Mouse (Mus musculus) CH12.LX (cell line): ENCODE measurements around the gene Syn3. TPM values are rescaled to one million over a fixed set of nuclear protein-coding genes. Genes with fewer than 3 reads are reported as not detected.

Experiments used
- DNase-seq: peaks from one replicate; pipeline ENCODE4 v3.0.0-alpha.2; 2013; ENCODE audit errors: extremely low read depth
- H3K27ac ChIP-seq: 2 replicates; pipeline ENCODE4 v1.5.1; 2012; ENCODE audit warnings: low read depth, mild to moderate bottlenecking, control low read depth, moderate library complexity; ENCODE audit not compliant: insufficient read depth
- H3K27me3 ChIP-seq: replicated peaks from 2 replicates; pipeline ENCODE3; 2012; ENCODE audit warnings: inconsistent platforms
- H3K36me3 ChIP-seq, 2 experiments: replicated peaks in 1 of 2; 2 replicates each; pipeline versions ENCODE3 to v1.6.1; 2012; ENCODE audit warnings: inconsistent platforms in 1 of 2, low read length in 1 of 2, mild to moderate bottlenecking in 1 of 2, mixed read lengths in 1 of 2, moderate library complexity in 1 of 2; ENCODE audit not compliant: control insufficient read depth in 1 of 2, insufficient read depth in 1 of 2
- H3K4me1 ChIP-seq, 2 experiments: 2 replicates each; pipeline ENCODE4 v1.6.1; 2012; ENCODE audit warnings: inconsistent platforms in 1 of 2, moderate library complexity in 1 of 2; ENCODE audit not compliant: insufficient read depth in 2 of 2, control insufficient read depth in 1 of 2
- H3K4me2 ChIP-seq: 2 replicates; pipeline ENCODE4 v1.6.1; 2012; ENCODE audit warnings: low read depth, mild to moderate bottlenecking, control low read depth; ENCODE audit not compliant: poor library complexity, insufficient read depth, severe bottlenecking
- H3K4me3 ChIP-seq, 3 experiments: fragments of 150-350 bp in 1 of 3; sonication (generic) in 1 of 3; replicated peaks in 1 of 3; 2 replicates each; pipeline versions ENCODE3 to v1.5.1; 2011 to 2012; ENCODE audit warnings: low read depth in 2 of 3, low read length in 2 of 3, mild to moderate bottlenecking in 2 of 3, moderate library complexity in 2 of 3, control low read depth in 1 of 3, improper control_type of control experiment in 1 of 3, inconsistent platforms in 1 of 3, mixed read lengths in 1 of 3; ENCODE audit not compliant: poor library complexity in 1 of 3
- H3K79me2 ChIP-seq: replicated peaks from 2 replicates; pipeline ENCODE4 v1.6.1; 2012; ENCODE audit warnings: mild to moderate bottlenecking, moderate library complexity; ENCODE audit not compliant: control insufficient read depth, poor library complexity, insufficient read depth, severe bottlenecking; ENCODE audit errors: extremely low read depth
- H3K9ac ChIP-seq: 2 replicates; pipeline ENCODE4 v1.6.1; 2012; ENCODE audit warnings: low read depth, mild to moderate bottlenecking, control low read depth, moderate library complexity; ENCODE audit not compliant: insufficient read depth
- H3K9me3 ChIP-seq: replicated peaks from 2 replicates; pipeline ENCODE3; 2012; ENCODE audit warnings: low read length, inconsistent platforms, mixed read lengths
- BHLHE40 ChIP-seq: IDR thresholded peaks from 2 replicates; pipeline ENCODE4 v1.6.1; 2011; ENCODE audit warnings: mild to moderate bottlenecking, low read depth, low read length, improper control_type of control experiment
- CHD1 ChIP-seq: IDR thresholded peaks from 2 replicates; pipeline ENCODE4 v1.6.1; 2012; ENCODE audit warnings: low read depth, low read length, improper control_type of control experiment, inconsistent platforms
- CHD2 ChIP-seq: IDR thresholded peaks from 2 replicates; pipeline ENCODE4 v1.6.1; 2011; ENCODE audit warnings: low read length, improper control_type of control experiment
- CTCF ChIP-seq, 2 experiments: IDR thresholded peaks in 1 of 2; conservative IDR thresholded peaks in 1 of 2; 2 replicates each; pipeline ENCODE4 v1.5.1; 2011 to 2012; ENCODE audit warnings: low read depth in 2 of 2, low read length in 2 of 2, improper control_type of control experiment in 1 of 2, inconsistent platforms in 1 of 2, mild to moderate bottlenecking in 1 of 2, moderate library complexity in 1 of 2
- ELF1 ChIP-seq: IDR thresholded peaks from 2 replicates; pipeline ENCODE4 v1.6.1; 2014; ENCODE audit warnings: low read depth, mild to moderate bottlenecking, inconsistent platforms, low read length, improper control_type of control experiment
- EP300 ChIP-seq: IDR thresholded peaks from 2 replicates; pipeline ENCODE4 v1.6.1; 2011; ENCODE audit warnings: low read length, improper control_type of control experiment
- ETS1 ChIP-seq: conservative IDR thresholded peaks from 2 replicates; pipeline ENCODE4 v1.6.1; 2012; ENCODE audit warnings: low read depth, mild to moderate bottlenecking, inconsistent platforms, low read length, improper control_type of control experiment, moderate library complexity
- GABPA ChIP-seq: IDR thresholded peaks from 2 replicates; pipeline ENCODE4 v1.6.1; 2012; ENCODE audit warnings: low read depth, low read length, improper control_type of control experiment, inconsistent platforms; ENCODE audit not compliant: insufficient replicate concordance
- IRF4 ChIP-seq: IDR thresholded peaks from 2 replicates; pipeline ENCODE4 v1.6.1; 2014; ENCODE audit warnings: low read depth, mild to moderate bottlenecking, inconsistent platforms, low read length, improper control_type of control experiment
- JUN ChIP-seq: IDR thresholded peaks from 2 replicates; pipeline ENCODE4 v1.6.1; 2011; ENCODE audit warnings: low read depth, mild to moderate bottlenecking, low read length, improper control_type of control experiment, moderate library complexity; ENCODE audit not compliant: insufficient read depth
- JUND ChIP-seq: conservative IDR thresholded peaks from 2 replicates; pipeline ENCODE4 v1.6.1; 2011; ENCODE audit warnings: low read depth, low read length, improper control_type of control experiment
- KAT2A ChIP-seq: IDR thresholded peaks from 2 replicates; pipeline ENCODE4 v1.6.1; 2012; ENCODE audit warnings: low read length, improper control_type of control experiment, inconsistent platforms; ENCODE audit not compliant: insufficient replicate concordance
- MAFK ChIP-seq: IDR thresholded peaks from 2 replicates; pipeline ENCODE4 v1.6.1; 2011; ENCODE audit warnings: low read length, improper control_type of control experiment; ENCODE audit not compliant: insufficient replicate concordance
- MAX ChIP-seq: IDR thresholded peaks from 2 replicates; pipeline ENCODE4 v1.6.1; 2011; ENCODE audit warnings: low read length, improper control_type of control experiment
- MAZ ChIP-seq: IDR thresholded peaks from 2 replicates; pipeline ENCODE4 v1.6.1; 2012; ENCODE audit warnings: low read depth, mild to moderate bottlenecking, inconsistent platforms, low read length, improper control_type of control experiment, moderate library complexity
- MEF2A ChIP-seq: IDR thresholded peaks from 2 replicates; pipeline ENCODE4 v1.6.1; 2014; ENCODE audit warnings: low read depth, mild to moderate bottlenecking, inconsistent platforms, low read length, improper control_type of control experiment, borderline replicate concordance
- MXI1 ChIP-seq: IDR thresholded peaks from 2 replicates; pipeline ENCODE4 v1.6.1; 2011; ENCODE audit warnings: mild to moderate bottlenecking, low read depth, low read length, improper control_type of control experiment
- MYC ChIP-seq: IDR thresholded peaks from 2 replicates; pipeline ENCODE4 v1.6.1; 2011; ENCODE audit warnings: low read depth, mild to moderate bottlenecking, improper control_type of control experiment, low read length
- NELFE ChIP-seq: IDR thresholded peaks from 2 replicates; pipeline ENCODE4 v1.6.1; 2011; ENCODE audit warnings: low read depth, low read length, improper control_type of control experiment
- PAX5 ChIP-seq: IDR thresholded peaks from 2 replicates; pipeline ENCODE4 v1.6.1; 2012; ENCODE audit warnings: low read length, inconsistent platforms, mixed read lengths
- POLR2A ChIP-seq: IDR thresholded peaks from 2 replicates; pipeline ENCODE4 v1.6.1; 2011; ENCODE audit warnings: low read depth, mild to moderate bottlenecking, improper control_type of control experiment, low read length
- POLR2AphosphoS2 ChIP-seq: IDR thresholded peaks from 2 replicates; pipeline ENCODE4 v1.6.1; 2011; ENCODE audit warnings: low read depth, low read length, improper control_type of control experiment
- RAD21 ChIP-seq: IDR thresholded peaks from 2 replicates; pipeline ENCODE4 v1.6.1; 2011; ENCODE audit warnings: low read depth, mild to moderate bottlenecking, low read length, improper control_type of control experiment, moderate library complexity
- RCOR1 ChIP-seq: conservative IDR thresholded peaks from 2 replicates; pipeline ENCODE4 v1.6.1; 2012; ENCODE audit warnings: low read depth, mild to moderate bottlenecking, inconsistent platforms, low read length, improper control_type of control experiment
- SIN3A ChIP-seq: IDR thresholded peaks from 2 replicates; pipeline ENCODE4 v1.6.1; 2012; ENCODE audit warnings: low read length, improper control_type of control experiment, inconsistent platforms
- TBP ChIP-seq: conservative IDR thresholded peaks from 2 replicates; pipeline ENCODE4 v1.6.1; 2011; ENCODE audit warnings: low read depth, low read length, improper control_type of control experiment
- TCF12 ChIP-seq: IDR thresholded peaks from 2 replicates; pipeline ENCODE4 v1.6.1; 2014; ENCODE audit warnings: low read depth, mild to moderate bottlenecking, inconsistent platforms, low read length, improper control_type of control experiment
- UBTF ChIP-seq: IDR thresholded peaks from 2 replicates; pipeline ENCODE4 v1.6.1; 2012; ENCODE audit warnings: low read depth, mild to moderate bottlenecking, inconsistent platforms, low read length, improper control_type of control experiment, moderate library complexity
- USF1 ChIP-seq: IDR thresholded peaks from 2 replicates; pipeline ENCODE4 v1.6.1; 2014; ENCODE audit warnings: low read depth, mild to moderate bottlenecking, inconsistent platforms, low read length, improper control_type of control experiment
- ZC3H11A ChIP-seq: IDR thresholded peaks from 2 replicates; pipeline ENCODE4 v1.6.1; 2012; ENCODE audit warnings: low read depth, mild to moderate bottlenecking, inconsistent platforms, low read length, improper control_type of control experiment
- ZKSCAN1 ChIP-seq: IDR thresholded peaks from 2 replicates; pipeline ENCODE4 v1.6.1; 2012; ENCODE audit warnings: low read depth, inconsistent platforms, low read length, improper control_type of control experiment, borderline replicate concordance
- ZMIZ1 ChIP-seq: IDR thresholded peaks from 2 replicates; pipeline ENCODE4 v1.6.1; 2012; ENCODE audit warnings: low read depth, mild to moderate bottlenecking, inconsistent platforms, low read length, improper control_type of control experiment
- dilution Hi-C: fragments of 300-500 bp; cut with MboI; formaldehyde crosslinking; loops from 2 replicates; pipeline ENCODE4 v1.14.3; 2020; ENCODE audit warnings: low sequenced_read_pairs; ENCODE audit not compliant: extremely low pct_unique_long_range_greater_than_20kb, extremely low pct_ligation_motif_present
- in situ Hi-C: fragments of 300-500 bp; cut with MboI; formaldehyde crosslinking; loops from 3 replicates; pipeline ENCODE4 v1.14.3; 2019; ENCODE audit warnings: low sequenced_read_pairs, low pct_ligation_motif_present, low pct_unique_long_range_greater_than_20kb, mixed read lengths
- polyA plus RNA-seq: library from polyadenylated mRNA; unstranded; fragments of >175 nt; gene quantifications from 2 replicates; pipeline ENCODE4 v1.2.1, GENCODE M21; 2012; ENCODE audit warnings: low read depth; ENCODE audit not compliant: insufficient read length
- total RNA-seq, 2 experiments: library from RNA; depleted of rRNA; stranded (reverse); fragments of 300-350 nt in 1 of 2; fragments of >200 nt in 1 of 2; gene quantifications; 2 replicates each; pipeline ENCODE4 v1.2.3; 2012 to 2014

Gene Syn3
- total and polyA plus RNA-seq, 3 experiments = 2.8 to 8.9 (median 5.6) TPM

- no peak for TF ChIP-seq ZC3H11A
- TF ChIP-seq TBP = 0 out of 2 replicates have a peak, but pooled peaks have one; percentile 34
- peak; percentile 100 for TF ChIP-seq TCF12
- TF ChIP-seq GABPA = peak; percentile 26
- peak; percentile 97 for TF ChIP-seq MEF2A
- TF ChIP-seq MYC = peak; percentile 93
- no peak for TF ChIP-seq PAX5
- TF ChIP-seq RAD21 = no peak
- no peak for TF ChIP-seq ZKSCAN1
- TF ChIP-seq ETS1 = peak; percentile 98
- TF ChIP-seq UBTF = no peak
- peak; percentile 74; the same call in 1 of the 2 replicates for TF ChIP-seq ELF1
- TF ChIP-seq CHD2 = peak; percentile 91
- TF ChIP-seq MAX = peak; percentile 91
- TF ChIP-seq, all 38 proteins: peak for 25
Observed at GRCm38 (mm10) chr10:86475270-86475669, 23.4 kb downstream of the Syn3 start (continued).

- DNase-seq = no peak
- Histone ChIP-seq H3K9ac (peak overlapping the region; percentile 80), H3K9me3 (no peaks in the 10 kb centered on the region), H3K36me3 (peaks cover 9 to 44% of the 10 kb centered on the region in 2 experiments), H3K27me3 (no peaks in the 10 kb centered on the region), H3K4me3 (peak overlapping the region in 2 of 3 experiments; percentile 34 to 35), H3K4me2 (peak overlapping the region; percentile 85), H3K27ac (peak overlapping the region; percentile 99), H3K4me1 (peaks cover 32 to 80% of the 10 kb centered on the region in 2 experiments), H3K79me2 (no peaks in the 10 kb centered on the region)
- dilution Hi-C loops (no loop called here), in situ Hi-C loops (loop anchor here (25.0 kb wide), 1 partner anchor 512 kb away; the partner anchor contains the start of gene Rtcb)
- TF ChIP-seq MAZ (no peak), USF1 (no peak), IRF4 (peak; percentile 58), POLR2AphosphoS2 (peak; percentile 22; the same call in 1 of the 2 replicates), POLR2A (peak; percentile 55), UBTF (no peak), MEF2A (peak; percentile 45; the same call in 1 of the 2 replicates), RAD21 (no peak), SIN3A (no peak), NELFE (no peak; the same call in 1 of the 2 replicates), MYC (no peak), RCOR1 (peak; percentile 15; the same call in 1 of the 2 replicates), BHLHE40 (peak; percentile 36; the same call in 1 of the 2 replicates), EP300 (peak; percentile 49; the same call in 1 of the 2 replicates), CHD1 (peak; percentile 1; the same call in 1 of the 2 replicates), ETS1 (peak; percentile 43; the same call in 1 of the 2 replicates), JUND (no peak), CTCF (conservative IDR thresholded peaks at IDR 0.05 in 1 of 2, IDR thresholded peaks at IDR 0.05 in 1 of 2; ENCODE audit: low read depth in 2 of 2, low read length in 2 of 2) (no peak), MAFK (no peak), JUN (no peak), ZKSCAN1 (no peak), ELF1 (no peak), KAT2A (no peak), TBP (peak; percentile 58; the same call in 1 of the 2 replicates), GABPA (no peak), MXI1 (no peak), PAX5 (no peak), ZMIZ1 (no peak; the same call in 1 of the 2 replicates), TCF12 (peak; percentile 68; the same call in 1 of the 2 replicates)
Observed at GRCm38 (mm10) chr10:86474176-86475154, 24.2 kb downstream of the Syn3 start.
